Mouse (Mus musculus): ENCODE results near the gene Actg1. TPM values are rescaled to one million over a fixed set of nuclear protein-coding genes. Genes with fewer than 3 reads are reported as not detected.

The Actg1 gene
- polyA plus RNA-seq (2014; fragmentation: Illumina TruSeq; extraction: RNeasy Lipid Tissue Mini Kit (QIAGEN cat#74804); ENCODE audit: low read depth, low replicate concordance), result 418 TPM

DNA sequence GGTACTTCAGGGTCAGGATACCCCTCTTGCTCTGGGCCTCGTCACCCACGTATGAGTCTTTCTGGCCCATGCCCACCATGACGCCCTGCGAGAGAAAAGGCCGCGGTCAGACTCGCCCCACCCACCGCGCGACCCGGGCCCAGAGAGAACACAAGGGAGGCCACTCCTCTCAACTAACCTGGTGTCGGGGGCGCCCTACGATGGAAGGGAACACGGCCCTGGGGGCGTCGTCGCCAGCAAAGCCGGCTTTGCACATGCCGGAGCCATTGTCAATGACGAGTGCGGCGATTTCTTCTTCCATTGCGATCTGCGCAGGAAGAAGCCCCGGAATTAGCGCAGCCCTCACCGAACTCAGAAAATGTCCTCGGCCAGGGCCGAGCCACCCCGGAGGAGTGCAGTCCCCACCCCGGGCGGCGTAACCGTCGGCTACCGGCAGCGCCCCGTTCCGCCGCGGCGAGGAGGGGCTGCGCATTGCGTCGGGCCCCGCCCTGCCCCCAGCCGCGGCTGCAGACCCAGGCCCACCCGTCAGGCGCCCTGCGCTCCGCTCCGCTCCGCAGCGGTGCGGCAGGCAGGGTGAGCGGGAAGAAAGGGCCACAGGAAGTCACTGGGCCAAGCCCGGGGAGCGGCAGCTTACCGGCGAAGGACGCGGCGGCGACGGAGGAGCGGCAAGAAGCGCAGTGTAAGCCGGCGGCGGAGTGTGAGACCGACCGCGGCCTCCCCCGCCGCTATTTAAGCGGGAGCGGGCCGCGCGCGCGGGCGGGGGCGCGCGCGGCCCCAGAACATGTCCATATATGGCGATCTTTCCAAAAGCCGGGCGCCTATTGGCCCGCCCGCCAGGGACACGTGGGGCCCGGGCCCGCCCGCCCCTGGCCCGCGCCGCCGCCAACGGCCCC lies at the start of gene Actg1:
TSS of gene Actg1 (minus strand) at position 752 of the 893 bp plus-strand sequence.

DNA sequence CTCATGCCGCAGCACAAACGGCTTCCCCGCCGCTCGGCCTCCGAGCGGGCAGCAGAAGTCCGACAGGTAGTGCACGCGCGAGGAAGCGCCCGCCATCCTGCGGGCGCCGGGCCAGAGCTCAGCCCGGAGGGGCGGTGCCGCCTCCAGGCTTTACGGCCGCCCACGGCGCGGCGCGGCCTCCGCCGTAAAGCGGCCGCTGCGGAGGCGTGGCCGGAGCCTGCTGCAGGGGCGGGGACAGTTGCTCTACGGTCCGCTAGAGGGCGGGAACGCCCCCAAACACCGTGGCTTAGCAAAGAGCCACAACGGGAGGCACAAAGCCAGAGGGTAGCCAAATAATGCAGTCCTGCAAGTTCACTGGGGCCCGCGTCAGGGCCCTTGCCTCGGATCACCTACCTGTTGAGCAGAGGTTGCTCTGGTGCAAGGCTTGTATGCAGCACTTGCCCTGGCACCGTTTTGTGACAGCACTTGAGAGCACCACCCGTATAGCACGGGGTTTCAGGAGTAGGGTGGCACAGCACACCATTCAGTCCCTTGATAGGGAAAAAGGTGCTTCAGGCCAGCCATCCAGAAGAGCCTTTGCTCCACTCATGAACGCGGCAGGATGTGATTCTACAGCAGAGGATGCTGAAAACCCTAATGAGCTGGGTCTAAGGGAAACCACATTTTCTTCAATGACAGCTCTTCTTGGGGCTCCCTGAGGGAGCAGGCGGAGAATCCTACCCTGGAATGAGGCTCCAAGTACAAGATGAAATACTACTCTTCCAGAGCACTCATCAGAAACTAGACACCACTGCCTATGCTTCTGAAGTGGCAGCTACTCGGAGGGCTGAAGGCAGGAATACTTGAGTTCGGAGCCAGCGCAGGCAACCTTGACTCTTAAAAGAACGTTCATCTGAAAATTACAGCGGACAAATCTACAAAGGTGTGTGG lies 30.5 kb upstream of the Actg1 start, which contains the start of gene Faap100:
TSS of gene Faap100 (minus strand) at position 154 of the 930 bp plus-strand sequence.

DNA sequence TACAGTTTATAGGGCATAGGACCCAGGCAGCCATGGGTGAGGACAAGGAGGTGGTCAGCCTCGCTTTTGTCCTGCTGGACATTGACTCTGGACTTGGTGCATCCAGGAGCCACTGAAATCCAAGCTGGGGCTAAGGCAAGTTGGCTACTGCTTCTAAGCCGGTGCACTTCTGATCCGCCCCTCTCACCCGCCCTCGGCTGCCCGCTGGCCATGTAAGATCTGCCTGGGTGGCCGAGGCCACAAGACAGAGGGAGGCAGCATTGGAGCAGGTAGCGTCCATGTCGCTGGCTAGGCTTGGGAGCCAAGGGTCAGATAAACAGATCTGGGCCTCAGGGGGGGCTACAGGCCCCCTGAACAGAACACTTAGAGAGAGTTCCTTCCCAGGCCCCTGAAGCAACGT lies 13.0 kb upstream of the Actg1 start, which contains the start of gene Fscn2:
TSS of gene Fscn2 (plus strand) at position 240 of the 400 bp plus-strand sequence.

Other genes with a start within 250 kb of the Actg1 start
- 0.84 TPM for gene Tepsin, start 249.8 kb downstream of the Actg1 start, polyA plus RNA-seq (2014; fragmentation: Illumina TruSeq; extraction: RNeasy Lipid Tissue Mini Kit (QIAGEN cat#74804); ENCODE audit: low read depth, low replicate concordance)
- gene Ndufaf8, start 249.6 kb downstream of the Actg1 start, polyA plus RNA-seq (2014; fragmentation: Illumina TruSeq; extraction: RNeasy Lipid Tissue Mini Kit (QIAGEN cat#74804); ENCODE audit: low read depth, low replicate concordance), result 1.9 TPM
- gene Slc38a10, start 197.2 kb downstream of the Actg1 start, polyA plus RNA-seq (2014; fragmentation: Illumina TruSeq; extraction: RNeasy Lipid Tissue Mini Kit (QIAGEN cat#74804); ENCODE audit: low read depth, low replicate concordance), result 1.5 TPM
- gene Bahcc1, start 115.6 kb downstream of the Actg1 start, polyA plus RNA-seq (2014; fragmentation: Illumina TruSeq; extraction: RNeasy Lipid Tissue Mini Kit (QIAGEN cat#74804); ENCODE audit: low read depth, low replicate concordance), result 0.41 TPM
- not detected for gene Fscn2, start 13.0 kb upstream of the Actg1 start, polyA plus RNA-seq (2014; fragmentation: Illumina TruSeq; extraction: RNeasy Lipid Tissue Mini Kit (QIAGEN cat#74804); ENCODE audit: low read depth, low replicate concordance)
- 0.15 TPM for gene Faap100, start 30.2 kb upstream of the Actg1 start, polyA plus RNA-seq (2014; fragmentation: Illumina TruSeq; extraction: RNeasy Lipid Tissue Mini Kit (QIAGEN cat#74804); ENCODE audit: low read depth, low replicate concordance)
- gene Nploc4, start 89.2 kb upstream of the Actg1 start, polyA plus RNA-seq (2014; fragmentation: Illumina TruSeq; extraction: RNeasy Lipid Tissue Mini Kit (QIAGEN cat#74804); ENCODE audit: low read depth, low replicate concordance), result 35.9 TPM
- not detected for gene Tspan10, start 94.1 kb upstream of the Actg1 start, polyA plus RNA-seq (2014; fragmentation: Illumina TruSeq; extraction: RNeasy Lipid Tissue Mini Kit (QIAGEN cat#74804); ENCODE audit: low read depth, low replicate concordance)
- gene Pde6g, start 105.0 kb upstream of the Actg1 start, polyA plus RNA-seq (2014; fragmentation: Illumina TruSeq; extraction: RNeasy Lipid Tissue Mini Kit (QIAGEN cat#74804); ENCODE audit: low read depth, low replicate concordance), result 0.14 TPM
- not detected for gene Oxld1, start 109.5 kb upstream of the Actg1 start, polyA plus RNA-seq (2014; fragmentation: Illumina TruSeq; extraction: RNeasy Lipid Tissue Mini Kit (QIAGEN cat#74804); ENCODE audit: low read depth, low replicate concordance)
- 6.0 TPM for gene Ccdc137, start 109.6 kb upstream of the Actg1 start, polyA plus RNA-seq (2014; fragmentation: Illumina TruSeq; extraction: RNeasy Lipid Tissue Mini Kit (QIAGEN cat#74804); ENCODE audit: low read depth, low replicate concordance)
- gene Arl16, start 119.1 kb upstream of the Actg1 start, polyA plus RNA-seq (2014; fragmentation: Illumina TruSeq; extraction: RNeasy Lipid Tissue Mini Kit (QIAGEN cat#74804); ENCODE audit: low read depth, low replicate concordance), result 10.9 TPM
- 3.0 TPM for gene Mrpl12, start 136.1 kb upstream of the Actg1 start, polyA plus RNA-seq (2014; fragmentation: Illumina TruSeq; extraction: RNeasy Lipid Tissue Mini Kit (QIAGEN cat#74804); ENCODE audit: low read depth, low replicate concordance)
- gene Slc25a10, start 143.3 kb upstream of the Actg1 start, polyA plus RNA-seq (2014; fragmentation: Illumina TruSeq; extraction: RNeasy Lipid Tissue Mini Kit (QIAGEN cat#74804); ENCODE audit: low read depth, low replicate concordance), result 0.31 TPM
- gene Gcgr, start 182.2 kb upstream of the Actg1 start, polyA plus RNA-seq (2014; fragmentation: Illumina TruSeq; extraction: RNeasy Lipid Tissue Mini Kit (QIAGEN cat#74804); ENCODE audit: low read depth, low replicate concordance), result not detected
- 3.2 TPM for gene Mcrip1, start 201.2 kb upstream of the Actg1 start, polyA plus RNA-seq (2014; fragmentation: Illumina TruSeq; extraction: RNeasy Lipid Tissue Mini Kit (QIAGEN cat#74804); ENCODE audit: low read depth, low replicate concordance)
- gene Ppp1r27, start 202.6 kb upstream of the Actg1 start, polyA plus RNA-seq (2014; fragmentation: Illumina TruSeq; extraction: RNeasy Lipid Tissue Mini Kit (QIAGEN cat#74804); ENCODE audit: low read depth, low replicate concordance), result 2.5 TPM
- 41.5 TPM for gene P4hb, start 224.7 kb upstream of the Actg1 start, polyA plus RNA-seq (2014; fragmentation: Illumina TruSeq; extraction: RNeasy Lipid Tissue Mini Kit (QIAGEN cat#74804); ENCODE audit: low read depth, low replicate concordance)
- gene Arhgdia, start 233.1 kb upstream of the Actg1 start, polyA plus RNA-seq (2014; fragmentation: Illumina TruSeq; extraction: RNeasy Lipid Tissue Mini Kit (QIAGEN cat#74804); ENCODE audit: low read depth, low replicate concordance), result 5.0 TPM
- 15.0 TPM for gene Alyref, start 249.8 kb upstream of the Actg1 start, polyA plus RNA-seq (2014; fragmentation: Illumina TruSeq; extraction: RNeasy Lipid Tissue Mini Kit (QIAGEN cat#74804); ENCODE audit: low read depth, low replicate concordance)
- gene Anapc11, start 249.9 kb upstream of the Actg1 start, polyA plus RNA-seq (2014; fragmentation: Illumina TruSeq; extraction: RNeasy Lipid Tissue Mini Kit (QIAGEN cat#74804); ENCODE audit: low read depth, low replicate concordance), result 9.5 TPM

Measured in testis, adult 10 weeks (tissue).